Mouse (Mus musculus): ENCODE results near the gene Carmil1.

The Carmil1 gene

GRCm38 (mm10) chr13:24280439-24281431 is at the start of gene Carmil1:
Carmil1 (minus strand) TSS chr13:24280795.
- peak; percentile 92 for DNase-seq (ENCODE audit: low read depth, low spot score)

GRCm38 (mm10) chr13:24330128-24330527 is 49.5 kb upstream of the Carmil1 start:
- no peak for DNase-seq (ENCODE audit: low read depth, low spot score)

- DNase-seq (ENCODE audit: low read depth, low spot score), result no peak
Measured at GRCm38 (mm10) chr13:24328036-24328817, 47.6 kb upstream of the Carmil1 start.

GRCm38 (mm10) chr13:24327201-24327600 is 46.6 kb upstream of the Carmil1 start, which contains the start of gene Cmah:
Cmah (plus strand) TSS chr13:24327404.
- no peak for DNase-seq (ENCODE audit: low read depth, low spot score)

GRCm38 (mm10) chr13:24321313-24321712 is 40.7 kb upstream of the Carmil1 start:
- DNase-seq (ENCODE audit: low read depth, low spot score), result no peak

- DNase-seq (ENCODE audit: low read depth, low spot score), result peak; percentile 51
Measured at GRCm38 (mm10) chr13:24318618-24319017, 38.0 kb upstream of the Carmil1 start.

- no peak for DNase-seq (ENCODE audit: low read depth, low spot score)
Measured at GRCm38 (mm10) chr13:24316563-24316962, 36.0 kb upstream of the Carmil1 start.

- DNase-seq (ENCODE audit: low read depth, low spot score), result no peak
Measured at GRCm38 (mm10) chr13:24311011-24311940, 30.7 kb upstream of the Carmil1 start.

GRCm38 (mm10) chr13:24306248-24306647 is 25.7 kb upstream of the Carmil1 start:
- peak; percentile 46 for DNase-seq (ENCODE audit: low read depth, low spot score)

GRCm38 (mm10) chr13:24305486-24305885 is 24.9 kb upstream of the Carmil1 start:
- peak; percentile 35 for DNase-seq (ENCODE audit: low read depth, low spot score)

- peak; percentile 63 for DNase-seq (ENCODE audit: low read depth, low spot score)
Measured at GRCm38 (mm10) chr13:24297252-24297651, 16.7 kb upstream of the Carmil1 start.

- no peak for DNase-seq (ENCODE audit: low read depth, low spot score)
Measured at GRCm38 (mm10) chr13:24287381-24287780, 6.8 kb upstream of the Carmil1 start.

GRCm38 (mm10) chr13:24279762-24280438 is 695 bp downstream of the Carmil1 start:
- DNase-seq (ENCODE audit: low read depth, low spot score), result peak; percentile 42

GRCm38 (mm10) chr13:24279407-24279761 is 1.2 kb downstream of the Carmil1 start:
- DNase-seq (ENCODE audit: low read depth, low spot score), result no peak

GRCm38 (mm10) chr13:24272740-24273377 is 7.7 kb downstream of the Carmil1 start:
- no peak for DNase-seq (ENCODE audit: low read depth, low spot score)

GRCm38 (mm10) chr13:24269100-24269465 is 11.5 kb downstream of the Carmil1 start:
- no peak for DNase-seq (ENCODE audit: low read depth, low spot score)

- DNase-seq (ENCODE audit: low read depth, low spot score), result no peak
Measured at GRCm38 (mm10) chr13:24268355-24269099, 12.1 kb downstream of the Carmil1 start.

GRCm38 (mm10) chr13:24264760-24265159 is 15.8 kb downstream of the Carmil1 start:
- no peak for DNase-seq (ENCODE audit: low read depth, low spot score)

- no peak for DNase-seq (ENCODE audit: low read depth, low spot score)
Measured at GRCm38 (mm10) chr13:24263560-24263959, 17.0 kb downstream of the Carmil1 start.

Measured in ZHBTc4 (cell line).